ENCODE assay signal across 19 mouse cellular contexts in the genomic region with DNA sequence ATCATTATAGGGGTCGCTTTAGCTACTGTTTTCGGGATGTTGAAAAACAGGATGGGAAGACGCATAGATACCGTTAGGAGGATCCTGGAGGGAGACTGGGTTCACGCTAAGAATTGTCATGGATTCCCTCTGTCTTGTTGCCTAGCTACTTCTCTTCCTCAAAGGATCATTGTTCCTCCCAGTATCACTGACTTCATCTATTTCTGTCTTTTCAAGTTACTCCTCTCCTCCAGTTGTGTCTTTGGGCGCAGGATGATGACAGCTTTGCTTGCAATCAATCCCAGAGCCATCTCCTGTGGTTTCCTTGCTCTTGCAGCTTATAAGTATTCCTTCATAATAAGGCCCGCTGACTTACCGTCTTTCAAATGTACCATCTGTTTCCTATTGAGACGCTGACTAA. TPM values are rescaled to one million over a fixed set of nuclear protein-coding genes. Genes with fewer than 3 reads are reported as not detected.
DNase-seq lines count a peak whose midpoint lies in the region; ATAC-seq lines count a peak whose summit lies in the region.
"Had no signal": no experiment of that assay in that cellular context is flagged by ENCODE, and none has a peak within 500 bp of the region (broad histone marks: within the 10 kb centered on the region; RNA-seq: fewer than 3 reads in every experiment).

No protein-coding gene starts in this region.

- H3K27ac ChIP-seq in midbrain, embryonic 15.5 days = 0 out of 2 replicates have a peak overlapping the region, but pooled peaks have one; percentile 34
- H3K27ac ChIP-seq in intestine, embryonic 15.5 days = no peak overlapping the region
- H3K27ac ChIP-seq: forebrain, embryonic 10.5 days; liver, embryonic 12.5 days had no signal

- H3K4me1 ChIP-seq in midbrain, embryonic 15.5 days = peaks cover 3% of the 10 kb centered on the region; the same call in 1 of the 2 replicates
- no peaks in the 10 kb centered on the region for H3K4me1 ChIP-seq in intestine, embryonic 15.5 days (replicated peaks)
- H3K4me1 ChIP-seq: liver, embryonic 12.5 days had no signal

- peak overlapping the region; percentile 43 for H3K4me2 ChIP-seq in midbrain, embryonic 15.5 days
- no peak overlapping the region for H3K4me2 ChIP-seq in intestine, embryonic 15.5 days (replicated peaks)
- H3K4me2 ChIP-seq: liver, embryonic 12.5 days had no signal

- H3K9ac ChIP-seq in midbrain, embryonic 15.5 days = no peak overlapping the region
- no peak overlapping the region for H3K9ac ChIP-seq in intestine, embryonic 15.5 days
- H3K9ac ChIP-seq: liver, embryonic 12.5 days had no signal

- H3K27me3 ChIP-seq in midbrain, embryonic 15.5 days (replicated peaks) = no peaks in the 10 kb centered on the region
- no peaks in the 10 kb centered on the region for H3K27me3 ChIP-seq in intestine, embryonic 15.5 days (replicated peaks)
- H3K27me3 ChIP-seq: Patski had no signal

- H3K4me3 ChIP-seq in midbrain, embryonic 15.5 days = peak overlapping the region; percentile 24
- H3K4me3 ChIP-seq in intestine, embryonic 15.5 days (replicated peaks) = no peak overlapping the region
- H3K4me3 ChIP-seq: forebrain, embryonic 10.5 days; liver, embryonic 12.5 days had no signal

- DNase-seq in cerebellum, postnatal 14 days = peak; percentile 12 to 19
- no peak for DNase-seq in cerebellum, adult 9-10 months
- DNase-seq in right cerebral cortex, postnatal 10 days (ENCODE audit: low spot score in 2 of 2) = peak; percentile 26 to 35
- DNase-seq in right cerebral cortex, postnatal 25 days = no peak
- DNase-seq in embryo, embryonic 11 days = no peak
- DNase-seq in kidney, adult 9 months = no peak
- DNase-seq: cerebellum, adult 2 months; gastrocnemius, postnatal 14 days; heart, postnatal 36 days; kidney, adult 2 months; thymus, postnatal 14 days had no signal

- peak; percentile 37; the same call in 1 of the 2 replicates for ATAC-seq in midbrain, embryonic 15.5 days (replicated peaks)
- ATAC-seq in intestine, embryonic 15.5 days = no peak
- ATAC-seq: liver, embryonic 12.5 days; lung, postnatal 0 days; Patski had no signal

- 69% methylated on average over 9 of the region's 9 CpGs for WGBS in midbrain, embryonic 15.5 days
- 84% methylated on average over 9 of the region's 9 CpGs for WGBS in intestine, embryonic 15.5 days

- H3K36me3 ChIP-seq in midbrain, embryonic 15.5 days (replicated peaks) = no peaks in the 10 kb centered on the region
- H3K36me3 ChIP-seq in intestine, embryonic 15.5 days = no peaks in the 10 kb centered on the region
- H3K36me3 ChIP-seq: forebrain, embryonic 10.5 days; liver, embryonic 12.5 days had no signal

- no peaks in the 10 kb centered on the region for H3K9me3 ChIP-seq in midbrain, embryonic 15.5 days
- H3K9me3 ChIP-seq in intestine, embryonic 15.5 days = no peaks in the 10 kb centered on the region
- H3K9me3 ChIP-seq: forebrain, embryonic 10.5 days; liver, embryonic 12.5 days had no signal

RNA-seq across cellular contexts. Expression of gene 4930522H14Rik, which starts 38.3 kb away (rescaled TPM):
- not detected in 2 replicates for polyA plus RNA-seq in midbrain, embryonic 15.5 days (2015; fragmentation: Nextera tagmentation; extraction: Ambion mirVana)
- polyA plus RNA-seq in intestine, embryonic 15.5 days (2015; fragmentation: Nextera tagmentation; extraction: Ambion mirVana) = not detected in 2 replicates
- polyA plus RNA-seq: cerebellum, adult 2 months; forebrain, embryonic 10.5 days; kidney, adult 2 months; liver, embryonic 12.5 days; lung, postnatal 0 days; Patski; small intestine, adult 2 months; stomach, embryonic 14.5 days had no signal

Comparison
In these comparisons a context has a peak if more than half of its experiments do, and no peak if none do; other contexts are left out.
1. DNase-seq: peak in cerebellum, postnatal 14 days (2 of 2) and right cerebral cortex, postnatal 10 days (2 of 2); none in cerebellum, adult 9-10 months (single experiment), right cerebral cortex, postnatal 25 days (single experiment), embryo, embryonic 11 days (single experiment) and kidney, adult 9 months (single experiment).